Mouse (Mus musculus) megakaryocyte progenitor cell, adult 5-6 weeks (primary cell): ENCODE measurements around the gene Pom121. TPM values are rescaled to one million over a fixed set of nuclear protein-coding genes. Genes with fewer than 3 reads are reported as not detected.

Source experiments
- ATAC-seq: replicated peaks from 2 replicates; pipeline ENCODE4 v1.8.0; 2016; ENCODE audit warnings: mild to moderate bottlenecking, moderate TSS enrichment, inconsistent platforms; ENCODE audit not compliant: poor library complexity
- total RNA-seq, 2 experiments: library from RNA; stranded (forward) in 1 of 2; stranded (reverse) in 1 of 2; fragments of 157-497, 149-512 nt in 1 of 2; fragments of 200-1000 nt in 1 of 2; gene quantifications; 2 replicates each; pipeline versions ENCODE4 v1.2.3 to v1.2.4; 2015 to 2017

Pom121 gene
- 59.8 and 60.9 TPM in 2 replicates for total RNA-seq (2015)
- total RNA-seq (2017) = 7.0 and 7.9 TPM in 2 replicates

DNA sequence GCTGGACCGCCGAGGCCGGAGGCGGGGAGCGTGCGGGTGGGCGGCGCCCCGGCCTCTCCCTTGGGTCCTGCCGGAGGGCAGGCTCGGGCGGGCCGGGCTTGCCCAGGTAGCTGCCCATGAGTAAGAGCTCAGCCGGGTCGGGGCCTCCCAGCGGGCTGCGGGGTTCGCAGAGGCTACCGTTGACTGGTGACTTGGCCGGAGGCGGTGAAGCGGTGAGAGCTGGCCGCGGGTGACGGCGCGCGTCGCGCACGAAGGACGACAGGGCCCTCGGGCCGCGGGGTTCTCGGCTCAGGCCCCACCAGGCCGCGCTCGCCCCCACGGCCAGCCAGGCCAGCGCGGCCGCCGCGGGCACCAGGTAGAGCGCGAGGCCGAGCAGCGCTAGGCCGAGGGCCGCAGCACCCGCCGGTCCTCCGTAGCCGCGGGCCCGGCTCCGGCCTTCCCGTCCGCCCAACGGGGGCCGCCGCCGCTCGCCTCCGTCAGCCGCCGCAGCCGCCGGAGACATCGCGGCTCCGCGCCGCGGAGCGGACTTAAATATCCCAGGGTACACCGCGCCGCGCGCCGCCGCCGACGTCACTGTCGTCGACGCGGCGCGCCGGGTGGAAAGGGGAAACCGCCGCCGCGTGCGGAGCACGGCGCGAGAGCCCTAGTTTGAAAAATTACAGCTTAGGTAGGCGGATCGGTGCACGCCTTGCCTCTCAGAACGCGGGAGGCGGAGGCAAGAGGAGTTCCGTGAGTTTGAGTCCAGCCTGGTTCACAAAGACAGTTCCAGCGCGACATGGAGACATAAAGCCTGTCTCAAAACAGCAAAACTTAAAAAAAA lies at the start of gene Pom121:
Pom121 (minus strand) TSS at position 543 of the 820 bp plus-strand sequence.
- ATAC-seq = peak; percentile 83

GRCm38 (mm10) chr5:135442430-135442829 lies 48.1 kb upstream of the Pom121 start:
- no peak for ATAC-seq

DNA sequence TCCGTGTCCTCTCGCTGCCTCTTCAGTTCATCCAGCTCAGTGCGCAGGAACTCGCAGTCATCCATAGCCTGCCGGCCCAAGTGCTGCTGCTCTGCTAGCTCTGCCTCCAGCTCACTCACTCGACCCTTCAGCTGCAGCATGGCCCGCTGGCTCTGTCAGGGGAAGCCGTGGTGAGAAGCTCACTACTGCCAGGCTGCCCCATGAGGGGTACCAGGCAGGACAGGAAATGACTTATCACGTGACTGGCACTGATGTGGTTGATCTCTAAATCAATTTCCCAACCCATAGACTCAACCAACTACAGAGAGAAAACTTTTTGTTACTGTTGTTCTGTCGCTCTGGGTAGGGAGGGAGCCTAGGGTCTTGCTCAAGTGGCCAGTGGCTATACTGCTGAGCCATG lies 40.7 kb upstream of the Pom121 start:
- ATAC-seq = 0 out of 2 replicates have a peak, but pooled peaks have one; percentile 3

DNA sequence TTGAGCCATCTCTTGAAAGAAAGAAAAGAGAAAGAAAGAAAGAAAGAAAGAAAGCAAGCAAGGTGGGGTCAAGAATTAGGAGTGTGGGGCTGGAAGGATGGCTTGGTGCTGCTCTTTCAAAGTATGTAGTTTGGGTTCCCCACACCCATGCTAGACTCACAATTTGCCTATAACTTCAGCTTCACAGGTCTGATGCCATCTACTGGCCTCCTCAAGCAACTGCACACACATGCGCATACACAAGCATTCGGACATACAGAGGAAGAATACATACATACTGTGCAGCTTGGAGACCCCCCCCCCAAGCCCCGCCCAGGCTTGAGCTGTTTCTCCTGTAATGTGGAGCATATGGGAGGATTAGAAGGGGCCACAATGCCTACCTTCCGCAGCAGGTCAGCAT lies 39.5 kb upstream of the Pom121 start:
- no peak for ATAC-seq

- ATAC-seq = no peak
These were observed 36.8 kb upstream of the Pom121 start for GRCm38 (mm10) chr5:135431111-135431510.

DNA sequence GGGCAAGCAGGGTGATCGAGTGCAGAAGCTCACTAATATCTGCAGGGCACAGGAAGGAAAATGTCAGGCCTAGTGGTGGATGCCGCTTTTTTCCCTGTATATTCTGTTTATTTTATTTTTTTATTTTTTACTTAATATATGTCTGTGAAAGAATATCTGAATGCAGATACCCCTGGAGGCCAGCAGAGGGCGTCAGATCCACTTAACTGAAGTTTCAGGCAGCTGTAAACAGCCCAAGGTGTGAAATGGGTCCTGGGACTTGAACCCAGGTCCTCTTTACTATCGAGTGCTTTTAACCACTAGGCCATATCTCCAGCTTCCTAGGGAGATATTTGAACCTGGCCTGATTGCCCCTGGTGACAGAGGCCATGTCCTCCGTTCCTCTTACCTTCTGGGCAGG lies 34.4 kb upstream of the Pom121 start:
- ATAC-seq = no peak

- ATAC-seq = no peak
These were observed 15.9 kb upstream of the Pom121 start for GRCm38 (mm10) chr5:135410266-135410665.

GRCm38 (mm10) chr5:135408114-135408513 lies 13.8 kb upstream of the Pom121 start:
- ATAC-seq = no peak

DNA sequence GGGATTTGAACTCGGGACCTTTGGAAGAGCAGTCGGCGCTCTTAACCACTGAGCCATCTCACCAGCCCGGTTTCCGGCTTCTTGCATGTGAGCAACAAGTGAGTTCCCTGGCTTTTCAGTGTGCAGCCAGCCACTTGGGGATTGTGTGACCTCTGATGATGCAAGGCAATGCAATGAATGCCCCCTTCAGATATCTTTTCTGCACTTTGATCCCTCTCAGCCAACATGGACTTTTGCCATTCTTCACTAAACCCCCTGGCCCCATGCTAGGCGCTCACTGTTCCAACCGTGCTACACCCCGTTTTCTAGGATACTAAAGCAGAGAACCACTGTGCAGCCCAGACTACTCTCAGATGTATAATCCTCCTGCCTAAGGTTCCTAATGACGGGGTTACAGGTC lies 11.1 kb upstream of the Pom121 start:
- no peak for ATAC-seq

GRCm38 (mm10) chr5:135404623-135405022 lies 10.3 kb upstream of the Pom121 start:
- peak; percentile 44; the same call in 1 of the 2 replicates for ATAC-seq

DNA sequence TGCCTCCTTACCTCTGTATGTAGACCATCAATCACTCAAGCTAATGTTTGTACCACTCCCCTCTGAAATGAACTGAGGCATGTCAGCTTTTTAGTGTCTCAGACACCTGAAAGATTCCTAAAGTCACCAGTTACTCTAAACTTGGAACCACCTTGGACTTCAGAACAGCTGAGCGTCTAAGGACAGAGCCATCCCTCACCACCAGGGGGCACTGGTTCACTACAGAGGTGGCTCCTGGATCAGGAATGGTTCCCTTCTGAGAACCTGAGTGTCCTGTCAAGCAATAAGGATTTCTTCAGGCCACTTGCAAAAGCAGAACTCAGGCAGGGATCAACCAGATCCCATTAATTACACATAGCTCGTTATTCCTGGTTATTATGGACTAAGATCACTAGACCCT lies 5.9 kb upstream of the Pom121 start:
- ATAC-seq = peak; percentile 77

DNA sequence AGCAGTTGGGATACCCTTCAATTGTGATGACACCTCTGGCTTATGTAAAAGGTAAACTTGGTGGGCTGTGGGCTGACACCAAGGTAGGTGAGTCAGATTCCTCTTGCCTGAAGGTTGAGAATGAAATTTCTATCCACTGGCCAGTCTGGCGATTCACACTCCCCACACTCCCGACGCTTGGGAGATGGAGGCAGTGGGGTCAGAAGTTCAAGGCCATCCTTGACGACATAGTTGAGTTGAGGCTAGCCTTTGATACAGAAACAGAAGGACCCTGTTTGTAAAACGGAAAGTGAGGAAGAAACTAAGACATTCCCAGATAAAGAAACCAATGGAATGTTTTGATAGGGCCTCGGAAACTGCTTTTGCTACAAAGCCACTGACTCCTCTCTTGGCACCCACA lies 5.0 kb upstream of the Pom121 start:
- ATAC-seq = no peak

GRCm38 (mm10) chr5:135395826-135396225 lies 1.5 kb upstream of the Pom121 start:
- peak; percentile 76 for ATAC-seq

DNA sequence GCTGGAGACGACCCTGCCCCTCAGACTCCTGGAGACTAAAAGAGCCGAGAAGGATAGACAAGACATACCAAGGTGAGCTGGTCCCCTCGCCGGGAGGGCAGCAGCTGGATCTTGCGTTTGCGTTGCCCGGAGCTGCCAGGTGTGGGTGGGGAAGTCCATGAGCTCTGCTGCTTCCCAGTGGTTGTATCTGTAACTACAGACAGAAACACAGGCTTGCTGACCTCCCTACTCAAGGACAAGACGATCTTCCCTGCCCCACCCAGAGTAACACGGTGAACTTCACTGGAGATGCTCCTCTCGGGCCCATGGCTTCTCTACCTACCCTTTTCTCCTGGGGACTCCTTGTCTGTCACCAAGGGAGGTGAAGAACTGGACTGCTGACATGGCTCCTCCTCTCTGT lies 10.6 kb downstream of the Pom121 start:
- no peak for ATAC-seq

DNA sequence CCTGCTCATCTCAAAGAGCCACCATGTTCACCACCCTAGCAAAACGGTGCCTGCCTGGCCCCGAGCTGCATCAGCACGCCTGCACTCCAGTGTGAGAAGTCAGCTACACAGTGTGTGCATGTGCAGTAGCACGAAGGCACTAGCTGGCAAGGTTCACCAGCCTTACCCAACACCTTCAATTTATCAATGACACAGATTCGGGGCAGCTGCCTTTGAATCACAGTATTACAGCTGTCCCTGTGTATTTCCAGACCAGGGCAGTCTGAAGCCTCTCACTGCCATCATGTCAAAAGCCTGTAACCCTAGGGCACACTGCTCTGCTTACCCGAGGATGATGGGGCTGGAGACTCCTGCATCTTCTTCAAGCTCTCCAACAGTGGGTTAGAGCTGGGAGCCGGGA lies 11.6 kb downstream of the Pom121 start:
- ATAC-seq = no peak

GRCm38 (mm10) chr5:135381356-135381925 lies 12.9 kb downstream of the Pom121 start:
- no peak for ATAC-seq

GRCm38 (mm10) chr5:135380681-135381080 lies 13.7 kb downstream of the Pom121 start:
- no peak for ATAC-seq

DNA sequence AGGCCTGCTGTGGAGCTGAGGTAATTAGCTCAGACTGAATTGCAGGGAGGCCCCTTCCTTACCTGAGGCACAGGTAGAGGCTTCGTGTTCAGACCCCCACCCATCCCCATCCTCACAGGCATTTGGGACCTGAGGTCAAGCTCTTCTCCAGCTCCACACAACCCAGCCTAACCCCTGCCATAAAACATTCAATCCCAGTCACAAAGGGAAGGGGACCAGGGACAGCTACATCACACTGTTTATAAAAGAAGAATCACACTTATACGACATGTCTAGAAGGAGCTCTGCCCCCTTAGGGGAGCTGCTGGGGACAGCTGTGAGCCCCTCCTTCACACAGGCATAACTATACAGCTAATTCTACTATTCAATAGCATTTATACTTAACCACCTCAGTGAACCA lies 18.0 kb downstream of the Pom121 start:
- ATAC-seq = no peak

DNA sequence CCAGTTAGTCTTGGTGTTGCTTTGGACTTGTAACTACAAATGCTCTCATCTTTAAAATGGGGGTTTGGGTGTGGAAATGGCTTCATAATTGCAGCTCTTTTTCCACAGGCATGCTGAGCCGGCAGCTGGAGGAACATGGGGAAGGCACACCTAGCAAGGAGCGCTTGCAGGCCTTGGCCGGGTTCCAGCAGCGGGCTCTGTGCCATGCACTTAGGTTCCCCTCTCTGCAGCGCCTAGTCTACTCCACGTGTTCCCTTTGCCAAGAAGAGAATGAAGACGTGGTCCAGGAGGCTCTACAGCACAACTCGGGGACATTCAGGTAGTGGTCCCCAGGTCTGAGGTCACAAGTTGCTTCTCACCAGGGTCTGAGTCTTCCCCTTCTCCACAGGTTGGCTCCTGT lies 19.2 kb downstream of the Pom121 start:
- ATAC-seq = no peak

DNA sequence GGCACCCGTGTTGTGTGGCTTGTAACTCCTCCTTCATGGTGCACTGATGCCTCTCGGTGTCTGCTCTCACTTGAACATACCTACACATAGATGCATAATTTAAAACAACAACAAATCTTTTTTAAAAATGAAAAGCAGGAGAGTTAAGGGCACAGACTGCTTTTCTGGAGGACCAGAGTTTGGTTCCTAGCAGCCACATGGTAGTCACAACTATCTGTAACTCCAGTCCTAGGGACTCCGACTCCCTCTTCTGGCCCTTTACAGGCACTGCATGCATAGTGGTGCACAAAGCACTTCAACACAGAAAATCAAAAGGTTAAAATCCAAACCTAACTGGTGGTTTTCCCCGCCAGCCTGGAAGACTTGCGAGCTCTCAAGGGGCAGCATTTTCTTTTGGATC lies 20.7 kb downstream of the Pom121 start:
- no peak for ATAC-seq

- ATAC-seq = no peak
These were observed 23.2 kb downstream of the Pom121 start for GRCm38 (mm10) chr5:135371195-135371594.
